Mouse (Mus musculus) liver, embryonic 15.5 days (tissue): ENCODE results near the gene Dcbld2. TPM values are rescaled to one million over a fixed set of nuclear protein-coding genes. Genes with fewer than 3 reads are reported as not detected.
A peak's percentile ranks its signal among the peaks of the same experiment; 100 is the strongest.
"Not testable (repeated sequence)": the region's sequence is repeated elsewhere in the genome, so short reads cannot be mapped to it uniquely, and the experiment has no call there.

Source experiments
- ATAC-seq: fragments of 200-750 bp; cut with Nextera tagmentation; 2 replicates; pipeline ENCODE4 v1.8.0; 2017; ENCODE audit warnings: moderate number of reproducible peaks, mild to moderate bottlenecking, moderate library complexity; ENCODE audit not compliant: insufficient read depth
- H3K27ac ChIP-seq: fragments of 300-500 bp; sonication (generic); replicated peaks from 2 replicates; pipeline ENCODE4 v1.5.1; 2015; ENCODE audit warnings: mild to moderate bottlenecking, inconsistent platforms
- H3K27me3 ChIP-seq: fragments of 300-500 bp; sonication (generic); 2 replicates; pipeline ENCODE4 v1.6.1; 2015; ENCODE audit warnings: mild to moderate bottlenecking, inconsistent platforms
- H3K36me3 ChIP-seq: fragments of 300-500 bp; sonication (generic); replicated peaks from 2 replicates; pipeline ENCODE4 v1.6.1; 2015; ENCODE audit warnings: moderate library complexity, mild to moderate bottlenecking, inconsistent platforms
- H3K4me1 ChIP-seq: fragments of 300-500 bp; sonication (generic); replicated peaks from 2 replicates; pipeline ENCODE4 v1.6.1; 2015; ENCODE audit warnings: inconsistent platforms
- H3K4me2 ChIP-seq: fragments of 300-500 bp; sonication (generic); 2 replicates; pipeline ENCODE4 v1.6.1; 2015; ENCODE audit warnings: moderate library complexity, mild to moderate bottlenecking, inconsistent platforms
- H3K4me3 ChIP-seq: fragments of 300-500 bp; sonication (generic); replicated peaks from 2 replicates; pipeline ENCODE4 v1.5.1; 2015; ENCODE audit warnings: mild to moderate bottlenecking, inconsistent platforms
- H3K9ac ChIP-seq: fragments of 300-500 bp; sonication (generic); 2 replicates; pipeline ENCODE4 v1.6.1; 2015; ENCODE audit warnings: moderate library complexity, mild to moderate bottlenecking, inconsistent platforms
- H3K9me3 ChIP-seq: fragments of 300-500 bp; sonication (generic); replicated peaks from 2 replicates; pipeline ENCODE4 v1.6.1; 2016; ENCODE audit warnings: inconsistent platforms
- WGBS: fragments of 180-500 bp; shearing (Covaris S2); methylation state at CpG from one replicate; pipeline ENCODE4 v1.1.7; 2015; ENCODE audit warnings: mixed read lengths; ENCODE audit not compliant: insufficient replicate concordance; 5-methylcytosine and 5-hydroxymethylcytosine counted together
- polyA plus RNA-seq: library from polyadenylated mRNA; unstranded; fragments of >200 nt; fragmentation: Nextera tagmentation; extraction: Ambion mirVana; gene quantifications from 2 replicates; pipeline ENCODE4 v1.2.1, GENCODE M21; 2015

The Dcbld2 gene
- polyA plus RNA-seq, 1 experiment from 2014 or later, result 0.76 TPM

- no peak for ATAC-seq
- Histone ChIP-seq H3K9ac (no peak overlapping the region), H3K27ac (no peak overlapping the region; the same call in 1 of the 2 replicates), H3K36me3 (no peaks in the 10 kb centered on the region), H3K4me2 (no peak overlapping the region), H3K4me3 (no peak overlapping the region), H3K4me1 (peaks cover 44% of the 10 kb centered on the region), H3K9me3 (no peaks in the 10 kb centered on the region), H3K27me3 (no peaks in the 10 kb centered on the region)
- WGBS, result 92% methylated on average over 5 of the region's 5 CpGs
These were observed 43.4 kb downstream of the Dcbld2 start for GRCm38 (mm10) chr16:58451647-58452046.

GRCm38 (mm10) chr16:58453138-58453537, 44.9 kb downstream of the Dcbld2 start:
- peak overlapping the region; percentile 88 for H3K27ac ChIP-seq
- peak; percentile 57 for ATAC-seq

GRCm38 (mm10) chr16:58453820-58454219, 45.6 kb downstream of the Dcbld2 start:
- ATAC-seq, result 0 out of 2 replicates have a peak, but pooled peaks have one; percentile 4
- H3K27me3 ChIP-seq, result no peaks in the 10 kb centered on the region
- no peaks in the 10 kb centered on the region for H3K9me3 ChIP-seq
- H3K4me1 ChIP-seq, result peaks cover 60% of the 10 kb centered on the region
- peak overlapping the region; percentile 88 for H3K27ac ChIP-seq
- 0 out of 2 replicates have a peak, but pooled peaks cover 4% of the 10 kb centered on the region for H3K36me3 ChIP-seq
- H3K4me2 ChIP-seq, result 0 out of 2 replicates have a peak overlapping the region, but pooled peaks have one; percentile 2
- H3K9ac ChIP-seq, result 0 out of 2 replicates have a peak overlapping the region, but pooled peaks have one; percentile 42
- H3K4me3 ChIP-seq, result no peak overlapping the region

More at GRCm38 (mm10) chr16:58453138-58453537, 44.9 kb downstream of the Dcbld2 start:
- Histone ChIP-seq H3K36me3 (no peaks in the 10 kb centered on the region), H3K9ac (no peak overlapping the region; the same call in 1 of the 2 replicates), H3K4me3 (no peak overlapping the region), H3K4me1 (peaks cover 57% of the 10 kb centered on the region), H3K27me3 (no peaks in the 10 kb centered on the region), H3K4me2 (no peak overlapping the region), H3K9me3 (no peaks in the 10 kb centered on the region)
- 44% methylated on average over 3 of the region's 3 CpGs for WGBS

- Histone ChIP-seq H3K27me3 (no peaks in the 10 kb centered on the region), H3K4me3 (no peak overlapping the region), H3K9me3 (no peaks in the 10 kb centered on the region), H3K4me2 (peak overlapping the region; percentile 46), H3K27ac (peak overlapping the region; percentile 88), H3K36me3 (0 out of 2 replicates have a peak, but pooled peaks cover 4% of the 10 kb centered on the region), H3K4me1 (peaks cover 57% of the 10 kb centered on the region), H3K9ac (0 out of 2 replicates have a peak overlapping the region, but pooled peaks have one; percentile 13)
- 16% methylated on average over 8 of the region's 8 CpGs for WGBS
- peak; percentile 78 for ATAC-seq
These were observed 46.4 kb downstream of the Dcbld2 start for GRCm38 (mm10) chr16:58454617-58455016.

GRCm38 (mm10) chr16:58455118-58455517, 46.9 kb downstream of the Dcbld2 start:
- H3K27ac ChIP-seq, result peak overlapping the region; percentile 88
- WGBS, result 23% methylated on average over 5 of the region's 5 CpGs
- H3K36me3 ChIP-seq, result 0 out of 2 replicates have a peak, but pooled peaks cover 4% of the 10 kb centered on the region
- H3K4me3 ChIP-seq, result no peak overlapping the region
- peak overlapping the region; percentile 46 for H3K4me2 ChIP-seq
- ATAC-seq, result peak; percentile 45
- no peaks in the 10 kb centered on the region for H3K9me3 ChIP-seq
- peak overlapping the region; percentile 40; the same call in 1 of the 2 replicates for H3K9ac ChIP-seq
- H3K27me3 ChIP-seq, result no peaks in the 10 kb centered on the region
- peaks cover 62% of the 10 kb centered on the region for H3K4me1 ChIP-seq

- no peaks in the 10 kb centered on the region for H3K9me3 ChIP-seq
- H3K4me2 ChIP-seq, result no peak overlapping the region
- peak overlapping the region; percentile 65 for H3K27ac ChIP-seq
- WGBS, result 62% methylated on average over 5 of the region's 5 CpGs
- H3K4me1 ChIP-seq, result peaks cover 72% of the 10 kb centered on the region
- no peak overlapping the region for H3K9ac ChIP-seq
- 0 out of 2 replicates have a peak, but pooled peaks cover 7% of the 10 kb centered on the region for H3K36me3 ChIP-seq
- H3K4me3 ChIP-seq, result no peak overlapping the region
- ATAC-seq, result no peak
- H3K27me3 ChIP-seq, result no peaks in the 10 kb centered on the region
These were observed 48.2 kb downstream of the Dcbld2 start for GRCm38 (mm10) chr16:58456445-58456844.

- Histone ChIP-seq H3K27me3 (no peaks in the 10 kb centered on the region), H3K9ac (0 out of 2 replicates have a peak overlapping the region, but pooled peaks have one; percentile 1), H3K4me2 (peak overlapping the region; percentile 31), H3K36me3 (0 out of 2 replicates have a peak, but pooled peaks cover 9% of the 10 kb centered on the region), H3K4me1 (peaks cover 74% of the 10 kb centered on the region), H3K27ac (peak overlapping the region; percentile 73), H3K4me3 (no peak overlapping the region), H3K9me3 (no peaks in the 10 kb centered on the region)
- ATAC-seq, result no peak
- WGBS, result 12% methylated on average over 6 of the region's 6 CpGs
These were observed 48.7 kb downstream of the Dcbld2 start for GRCm38 (mm10) chr16:58456991-58457390.

GRCm38 (mm10) chr16:58459966-58460365, 51.7 kb downstream of the Dcbld2 start:
- not testable (repeated sequence) for H3K4me3 ChIP-seq, H3K9me3 ChIP-seq, H3K36me3 ChIP-seq, ATAC-seq, H3K27me3 ChIP-seq, H3K9ac ChIP-seq
- Histone ChIP-seq H3K4me1 (peaks cover 54% of the 10 kb centered on the region), H3K4me2 (peak overlapping the region; percentile 0; the same call in 1 of the 2 replicates), H3K27ac (peak overlapping the region; percentile 57; the same call in 1 of the 2 replicates)
- 38% methylated on average over 3 of the region's 3 CpGs for WGBS

- Histone ChIP-seq H3K9me3 (no peaks in the 10 kb centered on the region), H3K9ac (no peak overlapping the region), H3K4me1 (peaks cover 52% of the 10 kb centered on the region), H3K27me3 (no peaks in the 10 kb centered on the region), H3K27ac (peak overlapping the region; percentile 57), H3K4me3 (no peak overlapping the region), H3K4me2 (peak overlapping the region; percentile 0; the same call in 1 of the 2 replicates), H3K36me3 (peaks cover 11% of the 10 kb centered on the region; the same call in 1 of the 2 replicates)
- ATAC-seq, result 0 out of 2 replicates have a peak, but pooled peaks have one; percentile 14
- 75% methylated on average over 10 of the region's 10 CpGs for WGBS
These were observed 52.1 kb downstream of the Dcbld2 start for GRCm38 (mm10) chr16:58460386-58460785.

- no peaks in the 10 kb centered on the region for H3K27me3 ChIP-seq
- peaks cover 42% of the 10 kb centered on the region for H3K4me1 ChIP-seq
- H3K36me3 ChIP-seq, result peaks cover 21% of the 10 kb centered on the region
- peak overlapping the region; percentile 41; the same call in 1 of the 2 replicates for H3K27ac ChIP-seq
- no peak for ATAC-seq
- H3K4me3 ChIP-seq, result no peak overlapping the region
- no peak overlapping the region for H3K4me2 ChIP-seq
- no peak overlapping the region for H3K9ac ChIP-seq
- 75% methylated on average over 2 of the region's 2 CpGs for WGBS
- no peaks in the 10 kb centered on the region for H3K9me3 ChIP-seq
These were observed 53.7 kb downstream of the Dcbld2 start for GRCm38 (mm10) chr16:58461856-58462518.

- Histone ChIP-seq H3K27ac (peak overlapping the region; percentile 41; the same call in 1 of the 2 replicates), H3K4me1 (peaks cover 37% of the 10 kb centered on the region)
- WGBS, result 76% methylated on average over 2 of the region's 2 CpGs
These were observed 54.3 kb downstream of the Dcbld2 start for GRCm38 (mm10) chr16:58462519-58462918.

More at GRCm38 (mm10) chr16:58462519-58462918, 54.3 kb downstream of the Dcbld2 start:
- no peak for ATAC-seq
- no peaks in the 10 kb centered on the region for H3K9me3 ChIP-seq
- no peak overlapping the region for H3K9ac ChIP-seq
- no peaks in the 10 kb centered on the region for H3K27me3 ChIP-seq
- H3K4me2 ChIP-seq, result no peak overlapping the region
- peaks cover 26% of the 10 kb centered on the region for H3K36me3 ChIP-seq
- no peak overlapping the region for H3K4me3 ChIP-seq
